Mouse (Mus musculus): ENCODE data around the gene Mprip. TPM values are rescaled to one million over a fixed set of nuclear protein-coding genes. Genes with fewer than 3 reads are reported as not detected.

Gene Mprip
- polyA plus RNA-seq, 1 experiment from 2014 or later, result 43.8 TPM

GRCm38 (mm10) chr11:59697572-59697971 lies 36.5 kb downstream of the Mprip start:
- Histone ChIP-seq H3K4me2 (replicated peaks; ENCODE audit: low read depth, low read length) (no peak overlapping the region), H3K9me3 (ENCODE audit: low read length) (no peaks in the 10 kb centered on the region), H3K27me3 (ENCODE audit: insufficient read depth, low read length) (no peaks in the 10 kb centered on the region), H3K4me1 (ENCODE audit: insufficient read depth, low read length) (0 out of 2 replicates have a peak, but pooled peaks cover 6% of the 10 kb centered on the region), H3K4me3 (ENCODE audit: low read length) (no peak overlapping the region), H3K27ac (ENCODE audit: low read length) (no peak overlapping the region), H3K9ac (replicated peaks; ENCODE audit: low read length) (no peak overlapping the region), H3K36me3 (ENCODE audit: insufficient read depth, low read length) (peaks cover 28% of the 10 kb centered on the region)
- ATAC-seq (ENCODE audit: low FRiP score, low TSS enrichment), result no peak
- 93% methylated on average over 1 of the region's 1 CpGs for WGBS

DNA sequence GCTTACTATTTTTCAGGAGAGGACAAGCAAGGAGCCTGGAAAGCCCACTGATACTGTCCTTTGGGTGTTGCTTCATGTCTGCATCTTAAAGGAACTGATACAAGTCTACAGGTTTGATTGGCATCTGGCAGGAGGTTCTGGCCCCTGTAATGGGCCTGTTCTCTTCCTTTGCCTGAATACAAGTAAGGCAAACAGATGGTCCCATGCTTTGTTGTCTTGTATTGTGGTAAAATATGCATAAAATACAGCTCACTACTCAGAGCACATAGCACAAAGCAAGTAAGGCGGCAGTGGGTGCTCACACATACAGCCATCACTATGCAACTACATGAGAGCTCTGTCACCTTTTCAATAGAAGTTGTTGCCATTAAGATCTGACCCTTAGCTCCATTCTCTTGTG lies 39.7 kb downstream of the Mprip start:
- Histone ChIP-seq H3K27ac (ENCODE audit: low read length) (no peak overlapping the region), H3K4me1 (ENCODE audit: insufficient read depth, low read length) (0 out of 2 replicates have a peak, but pooled peaks cover 6% of the 10 kb centered on the region), H3K4me3 (ENCODE audit: low read length) (no peak overlapping the region), H3K9me3 (ENCODE audit: low read length) (no peaks in the 10 kb centered on the region), H3K4me2 (replicated peaks; ENCODE audit: low read depth, low read length) (no peak overlapping the region), H3K27me3 (ENCODE audit: insufficient read depth, low read length) (no peaks in the 10 kb centered on the region), H3K36me3 (ENCODE audit: insufficient read depth, low read length) (peaks cover 28% of the 10 kb centered on the region), H3K9ac (replicated peaks; ENCODE audit: low read length) (no peak overlapping the region)
- WGBS, result 80% methylated on average over 1 of the region's 1 CpGs
- no peak for ATAC-seq (ENCODE audit: low FRiP score, low TSS enrichment)

- no peak for ATAC-seq (ENCODE audit: low FRiP score, low TSS enrichment)
- H3K27me3 ChIP-seq (ENCODE audit: insufficient read depth, low read length), result no peaks in the 10 kb centered on the region
- peaks cover 37% of the 10 kb centered on the region for H3K4me1 ChIP-seq (ENCODE audit: insufficient read depth, low read length)
- H3K9me3 ChIP-seq (ENCODE audit: low read length), result no peaks in the 10 kb centered on the region
- no peak overlapping the region for H3K4me2 ChIP-seq (replicated peaks; ENCODE audit: low read depth, low read length)
- H3K36me3 ChIP-seq (ENCODE audit: insufficient read depth, low read length), result peaks cover 8% of the 10 kb centered on the region
- H3K27ac ChIP-seq (ENCODE audit: low read length), result no peak overlapping the region
- WGBS, result 82% methylated on average over 2 of the region's 2 CpGs
- H3K4me3 ChIP-seq (ENCODE audit: low read length), result no peak overlapping the region
- no peak overlapping the region for H3K9ac ChIP-seq (replicated peaks; ENCODE audit: low read length)
Observed at GRCm38 (mm10) chr11:59705113-59705512, 44.0 kb downstream of the Mprip start.

- Histone ChIP-seq H3K27me3 (ENCODE audit: insufficient read depth, low read length) (no peaks in the 10 kb centered on the region), H3K9ac (replicated peaks; ENCODE audit: low read length) (no peak overlapping the region), H3K27ac (ENCODE audit: low read length) (peak overlapping the region; percentile 94), H3K36me3 (ENCODE audit: insufficient read depth, low read length) (peaks cover 3% of the 10 kb centered on the region; the same call in 1 of the 2 replicates), H3K4me1 (ENCODE audit: insufficient read depth, low read length) (peaks cover 37% of the 10 kb centered on the region), H3K9me3 (ENCODE audit: low read length) (no peaks in the 10 kb centered on the region), H3K4me3 (ENCODE audit: low read length) (no peak overlapping the region), H3K4me2 (replicated peaks; ENCODE audit: low read depth, low read length) (peak overlapping the region; percentile 13; the same call in 1 of the 2 replicates)
- WGBS, result 37% methylated on average over 2 of the region's 2 CpGs
- peak; percentile 67 for ATAC-seq (ENCODE audit: low FRiP score, low TSS enrichment)
Observed at GRCm38 (mm10) chr11:59707481-59707880, 46.4 kb downstream of the Mprip start.

GRCm38 (mm10) chr11:59707931-59708611 lies 47.0 kb downstream of the Mprip start:
- Histone ChIP-seq H3K4me3 (ENCODE audit: low read length) (no peak overlapping the region), H3K4me2 (replicated peaks; ENCODE audit: low read depth, low read length) (peak overlapping the region; percentile 14; the same call in 1 of the 2 replicates), H3K27ac (ENCODE audit: low read length) (peak overlapping the region; percentile 94), H3K27me3 (ENCODE audit: insufficient read depth, low read length) (no peaks in the 10 kb centered on the region), H3K9ac (replicated peaks; ENCODE audit: low read length) (peak overlapping the region; percentile 32; the same call in 1 of the 2 replicates), H3K9me3 (ENCODE audit: low read length) (no peaks in the 10 kb centered on the region), H3K36me3 (ENCODE audit: insufficient read depth, low read length) (peaks cover 3% of the 10 kb centered on the region; the same call in 1 of the 2 replicates), H3K4me1 (ENCODE audit: insufficient read depth, low read length) (peaks cover 37% of the 10 kb centered on the region)
- WGBS, result 31% methylated on average over 11 of the region's 11 CpGs
- peak; percentile 94 for ATAC-seq (ENCODE audit: low FRiP score, low TSS enrichment)

- H3K4me3 ChIP-seq (ENCODE audit: low read length), result no peak overlapping the region
- WGBS, result 58% methylated on average over 3 of the region's 3 CpGs
- ATAC-seq (ENCODE audit: low FRiP score, low TSS enrichment), result no peak
- no peak overlapping the region for H3K4me2 ChIP-seq (replicated peaks; ENCODE audit: low read depth, low read length)
- H3K4me1 ChIP-seq (ENCODE audit: insufficient read depth, low read length), result peaks cover 9% of the 10 kb centered on the region
- no peaks in the 10 kb centered on the region for H3K27me3 ChIP-seq (ENCODE audit: insufficient read depth, low read length)
- 0 out of 2 replicates have a peak overlapping the region, but pooled peaks have one; percentile 25 for H3K27ac ChIP-seq (ENCODE audit: low read length)
- H3K9me3 ChIP-seq (ENCODE audit: low read length), result no peaks in the 10 kb centered on the region
- no peak overlapping the region for H3K9ac ChIP-seq (replicated peaks; ENCODE audit: low read length)
- no peaks in the 10 kb centered on the region for H3K36me3 ChIP-seq (ENCODE audit: insufficient read depth, low read length)
Observed at GRCm38 (mm10) chr11:59715424-59715840, 54.3 kb downstream of the Mprip start.

DNA sequence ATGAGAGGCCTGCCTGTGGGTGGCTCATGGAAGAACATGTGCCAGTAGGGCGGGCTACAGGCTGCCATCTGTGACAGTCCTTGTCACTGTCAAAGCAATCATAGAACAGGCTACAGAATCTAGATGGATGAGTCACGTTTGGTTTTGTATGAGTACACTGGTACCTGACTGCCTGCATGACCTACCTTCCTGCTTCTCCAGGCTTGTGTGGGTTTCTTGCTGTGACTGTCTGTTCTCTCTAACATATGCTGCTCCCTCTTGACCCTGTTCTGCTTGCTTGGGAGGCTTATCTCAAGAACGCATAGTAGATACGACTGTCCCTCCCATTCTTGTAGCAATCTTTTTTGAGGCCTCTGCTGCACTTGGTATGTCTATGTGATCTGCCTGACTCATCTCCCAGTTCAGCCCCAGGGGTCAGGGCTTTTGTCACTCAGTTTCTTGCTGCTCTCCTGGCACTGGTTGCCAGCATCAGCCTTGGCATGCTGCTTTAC lies 56.7 kb downstream of the Mprip start:
- no peaks in the 10 kb centered on the region for H3K9me3 ChIP-seq (ENCODE audit: low read length)
- no peak overlapping the region for H3K27ac ChIP-seq (ENCODE audit: low read length)
- 88% methylated on average over 4 of the region's 4 CpGs for WGBS
- H3K9ac ChIP-seq (replicated peaks; ENCODE audit: low read length), result no peak overlapping the region
- no peaks in the 10 kb centered on the region for H3K36me3 ChIP-seq (ENCODE audit: insufficient read depth, low read length)
- no peak overlapping the region for H3K4me3 ChIP-seq (ENCODE audit: low read length)
- H3K4me2 ChIP-seq (replicated peaks; ENCODE audit: low read depth, low read length), result no peak overlapping the region
- peaks cover 9% of the 10 kb centered on the region for H3K4me1 ChIP-seq (ENCODE audit: insufficient read depth, low read length)
- H3K27me3 ChIP-seq (ENCODE audit: insufficient read depth, low read length), result no peaks in the 10 kb centered on the region
- no peak for ATAC-seq (ENCODE audit: low FRiP score, low TSS enrichment)

GRCm38 (mm10) chr11:59719185-59719584 lies 58.1 kb downstream of the Mprip start:
- Histone ChIP-seq H3K27me3 (ENCODE audit: insufficient read depth, low read length) (no peaks in the 10 kb centered on the region), H3K4me3 (ENCODE audit: low read length) (no peak overlapping the region), H3K9me3 (ENCODE audit: low read length) (no peaks in the 10 kb centered on the region), H3K27ac (ENCODE audit: low read length) (no peak overlapping the region), H3K4me1 (ENCODE audit: insufficient read depth, low read length) (peaks cover 9% of the 10 kb centered on the region), H3K9ac (replicated peaks; ENCODE audit: low read length) (no peak overlapping the region), H3K4me2 (replicated peaks; ENCODE audit: low read depth, low read length) (no peak overlapping the region), H3K36me3 (ENCODE audit: insufficient read depth, low read length) (no peaks in the 10 kb centered on the region)
- WGBS, result 87% methylated on average over 5 of the region's 5 CpGs
- no peak for ATAC-seq (ENCODE audit: low FRiP score, low TSS enrichment)

GRCm38 (mm10) chr11:59721385-59721784 lies 60.3 kb downstream of the Mprip start:
- H3K4me2 ChIP-seq (replicated peaks; ENCODE audit: low read depth, low read length), result no peak overlapping the region
- ATAC-seq (ENCODE audit: low FRiP score, low TSS enrichment), result no peak

GRCm38 (mm10) chr11:59727204-59727603 lies 66.1 kb downstream of the Mprip start:
- ATAC-seq (ENCODE audit: low FRiP score, low TSS enrichment), result no peak
- H3K4me1 ChIP-seq (ENCODE audit: insufficient read depth, low read length), result peaks cover 6% of the 10 kb centered on the region
- no peaks in the 10 kb centered on the region for H3K27me3 ChIP-seq (ENCODE audit: insufficient read depth, low read length)
- no peak overlapping the region for H3K4me2 ChIP-seq (replicated peaks; ENCODE audit: low read depth, low read length)
- H3K27ac ChIP-seq (ENCODE audit: low read length), result no peak overlapping the region
- peaks cover 16% of the 10 kb centered on the region; the same call in 1 of the 2 replicates for H3K36me3 ChIP-seq (ENCODE audit: insufficient read depth, low read length)
- H3K9ac ChIP-seq (replicated peaks; ENCODE audit: low read length), result no peak overlapping the region
- H3K9me3 ChIP-seq (ENCODE audit: low read length), result no peaks in the 10 kb centered on the region
- no peak overlapping the region for H3K4me3 ChIP-seq (ENCODE audit: low read length)
- WGBS, result 74% methylated on average over 3 of the region's 3 CpGs

More at GRCm38 (mm10) chr11:59721385-59721784, 60.3 kb downstream of the Mprip start:
- H3K4me1 ChIP-seq (ENCODE audit: insufficient read depth, low read length), result no peaks in the 10 kb centered on the region
- H3K27ac ChIP-seq (ENCODE audit: low read length), result no peak overlapping the region
- H3K36me3 ChIP-seq (ENCODE audit: insufficient read depth, low read length), result no peaks in the 10 kb centered on the region
- no peak overlapping the region for H3K4me3 ChIP-seq (ENCODE audit: low read length)
- no peak overlapping the region for H3K9ac ChIP-seq (replicated peaks; ENCODE audit: low read length)
- H3K9me3 ChIP-seq (ENCODE audit: low read length), result no peaks in the 10 kb centered on the region
- H3K27me3 ChIP-seq (ENCODE audit: insufficient read depth, low read length), result no peaks in the 10 kb centered on the region
- WGBS, result 72% methylated on average over 2 of the region's 2 CpGs

Data from kidney, embryonic 16.5 days (tissue).